Mouse (Mus musculus) bone marrow macrophage, adult 2 months (primary cell): ENCODE measurements around the gene C1ql4.

Source experiments
- CTCF ChIP-seq: IDR thresholded peaks from 2 replicates; pipeline ENCODE4 v1.5.1; 2012; ENCODE audit warnings: low read depth, mild to moderate bottlenecking, low read length, moderate library complexity
- POLR2A ChIP-seq: IDR thresholded peaks from 2 replicates; pipeline ENCODE4 v1.6.1; 2012; ENCODE audit warnings: mild to moderate bottlenecking, low read depth, low read length, borderline replicate concordance

DNA sequence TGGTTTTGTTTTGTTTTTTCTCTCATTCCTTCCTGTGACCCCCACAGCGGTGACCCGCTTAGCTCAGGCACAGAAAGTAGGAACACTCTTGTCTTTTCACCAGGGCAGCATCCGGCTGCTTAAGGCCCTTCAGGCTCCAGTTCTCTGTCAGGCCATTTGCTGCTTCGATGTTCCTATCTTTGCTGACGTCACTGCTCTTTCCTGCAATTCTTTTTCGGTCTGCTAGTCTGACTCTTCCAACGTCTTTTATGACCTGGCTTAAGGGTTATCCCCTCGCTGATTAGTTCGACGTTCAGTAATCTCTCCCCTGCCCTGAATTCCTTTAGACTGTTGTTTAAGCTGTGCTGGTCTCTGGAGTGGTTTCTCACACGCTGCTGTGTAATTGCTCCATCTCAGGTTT is 28.9 kb upstream of the C1ql4 start:
- TF ChIP-seq CTCF (no peak), POLR2A (no peak)
